Comparison of ENCODE assay signal across 8 mouse cellular contexts in the genomic region with DNA sequence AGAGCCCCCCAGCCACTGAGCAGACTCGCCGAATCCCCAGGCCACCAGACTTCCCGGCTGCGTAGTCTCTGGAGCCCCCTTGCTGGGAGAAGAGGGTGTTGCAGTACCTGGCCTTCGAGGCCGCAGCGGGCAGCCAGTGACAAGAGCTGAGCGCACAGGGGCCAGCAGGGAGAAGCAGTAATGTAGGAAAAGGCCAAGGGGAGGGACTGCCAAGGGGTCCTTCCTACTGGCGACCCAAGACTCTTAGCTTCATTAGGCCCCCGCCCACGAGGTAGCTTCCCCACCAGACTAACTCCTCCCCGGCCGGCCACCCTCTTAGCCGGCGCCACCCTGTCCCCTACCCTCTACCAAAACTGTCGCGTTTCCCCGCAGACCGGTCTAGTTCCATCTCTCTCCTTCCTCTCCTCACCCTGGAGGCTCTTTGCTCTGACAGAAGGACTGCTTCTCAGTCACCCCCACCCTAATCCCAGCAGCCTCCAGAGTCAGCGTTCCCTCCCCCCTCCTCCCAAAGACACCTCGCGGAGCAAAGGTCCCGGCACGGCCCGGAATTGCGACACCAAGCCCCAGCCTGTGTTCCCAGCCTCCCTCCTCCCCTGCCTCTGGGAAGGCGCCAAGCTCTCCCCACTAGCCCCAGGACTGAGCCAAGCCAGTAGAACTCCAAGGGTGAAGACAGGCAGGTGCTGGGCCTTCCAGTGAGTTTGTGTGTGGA. TPM values are rescaled to one million over a fixed set of nuclear protein-coding genes. Genes with fewer than 3 reads are reported as not detected.
DNase-seq lines count a peak whose midpoint lies in the region; ATAC-seq lines count a peak whose summit lies in the region.

No protein-coding gene starts in this region.

- H3K4me3 ChIP-seq in hindbrain, embryonic 16.5 days (ENCODE audit: low read length): peak overlapping the region; percentile 33
- peak overlapping the region; percentile 25 for H3K4me3 ChIP-seq in liver, embryonic 12.5 days

- H3K27me3 ChIP-seq in hindbrain, embryonic 16.5 days (replicated peaks; ENCODE audit: control insufficient read depth, insufficient read depth, low read length): no peaks in the 10 kb centered on the region
- H3K27me3 ChIP-seq in liver, embryonic 12.5 days (replicated peaks): peaks cover 13% of the 10 kb centered on the region

- 2% methylated on average over 27 of the region's 27 CpGs for WGBS in hindbrain, embryonic 16.5 days
- 4% methylated on average over 25 of the region's 27 CpGs for WGBS in liver, embryonic 12.5 days (ENCODE audit: insufficient replicate concordance)

- H3K27ac ChIP-seq in hindbrain, embryonic 16.5 days (ENCODE audit: low read depth, low read length): 0 out of 2 replicates have a peak overlapping the region, but pooled peaks have one; percentile 29
- peak overlapping the region; percentile 3; the same call in 1 of the 2 replicates for H3K27ac ChIP-seq in liver, embryonic 12.5 days

- peak overlapping the region; percentile 62 for H3K4me2 ChIP-seq in hindbrain, embryonic 16.5 days (ENCODE audit: low read length)
- peak overlapping the region; percentile 60 for H3K4me2 ChIP-seq in liver, embryonic 12.5 days

- peak; percentile 46 for DNase-seq in right cerebral cortex, postnatal 14 days
- no peak for DNase-seq in right cerebral cortex, postnatal 25 days
- DNase-seq in cerebellum, postnatal 14 days: peak; percentile 49 to 62
- DNase-seq in gastrocnemius, postnatal 10 days: peak; percentile 70
- peak; percentile 74 for DNase-seq in naive thymus-derived CD4-positive, alpha-beta T cell, adult 2 months (ENCODE audit: low read depth)
- peak; percentile 66 for DNase-seq in thymus, postnatal 0 days (ENCODE audit: low spot score)

- H3K9ac ChIP-seq in hindbrain, embryonic 16.5 days (ENCODE audit: low read depth, low read length): peak overlapping the region; percentile 53
- peak overlapping the region; percentile 51 for H3K9ac ChIP-seq in liver, embryonic 12.5 days

- no peaks in the 10 kb centered on the region for H3K36me3 ChIP-seq in hindbrain, embryonic 16.5 days (ENCODE audit: control insufficient read depth, insufficient read depth, low read length)
- no peaks in the 10 kb centered on the region for H3K36me3 ChIP-seq in liver, embryonic 12.5 days

- no peaks in the 10 kb centered on the region; the same call in 1 of the 2 replicates for H3K4me1 ChIP-seq in hindbrain, embryonic 16.5 days (ENCODE audit: control insufficient read depth, insufficient read depth, low read depth, low read length)
- peaks cover 20% of the 10 kb centered on the region for H3K4me1 ChIP-seq in liver, embryonic 12.5 days

- H3K9me3 ChIP-seq in hindbrain, embryonic 16.5 days (ENCODE audit: control insufficient read depth, low read length): no peaks in the 10 kb centered on the region
- no peaks in the 10 kb centered on the region for H3K9me3 ChIP-seq in liver, embryonic 12.5 days (replicated peaks)

- peak; percentile 84 for ATAC-seq in hindbrain, embryonic 16.5 days
- peak; percentile 73 for ATAC-seq in liver, embryonic 12.5 days

RNA-seq across cellular contexts. Expression of a gene that starts 7.9 kb away (rescaled TPM):
- total RNA-seq in gastrocnemius, postnatal 10 days (2021): 1 to 10 TPM; 3.7 to 4.0 TPM
- polyA plus RNA-seq in hindbrain, embryonic 16.5 days (2015; fragmentation: Nextera tagmentation; extraction: Ambion mirVana): 2.6 and 3.1 TPM in 2 replicates
- polyA plus RNA-seq in liver, embryonic 12.5 days (2016; fragmentation: Nextera tagmentation; extraction: Ambion mirVana): 12.9 and 13.5 TPM in 2 replicates
- 7.2 and 9.6 TPM in 2 replicates for polyA plus RNA-seq in thymus, postnatal 0 days (2015; fragmentation: Nextera tagmentation; extraction: Ambion mirVana)

RNA-seq across cellular contexts. Expression of a gene that starts 7.9 kb away (rescaled TPM):
- 10 to 100 TPM; 13.0 to 17.4 TPM for total RNA-seq in gastrocnemius, postnatal 10 days (2021)
- polyA plus RNA-seq in hindbrain, embryonic 16.5 days (2015; fragmentation: Nextera tagmentation; extraction: Ambion mirVana): 38.6 and 43.2 TPM in 2 replicates
- 9.6 and 10.3 TPM in 2 replicates for polyA plus RNA-seq in liver, embryonic 12.5 days (2016; fragmentation: Nextera tagmentation; extraction: Ambion mirVana)
- polyA plus RNA-seq in thymus, postnatal 0 days (2015; fragmentation: Nextera tagmentation; extraction: Ambion mirVana): 15.5 and 15.6 TPM in 2 replicates

RNA-seq across cellular contexts. Expression of a gene that starts 11.1 kb away (rescaled TPM):
- 1 to 10 TPM; 5.3 to 6.0 TPM for total RNA-seq in gastrocnemius, postnatal 10 days (2021)
- 49.9 and 56.3 TPM in 2 replicates for polyA plus RNA-seq in hindbrain, embryonic 16.5 days (2015; fragmentation: Nextera tagmentation; extraction: Ambion mirVana)
- polyA plus RNA-seq in liver, embryonic 12.5 days (2016; fragmentation: Nextera tagmentation; extraction: Ambion mirVana): 12.1 and 13.4 TPM in 2 replicates
- polyA plus RNA-seq in thymus, postnatal 0 days (2015; fragmentation: Nextera tagmentation; extraction: Ambion mirVana): 15.9 and 27.0 TPM in 2 replicates

RNA-seq across cellular contexts. Expression of a gene that starts 42.0 kb away (rescaled TPM):
- total RNA-seq in gastrocnemius, postnatal 10 days (2021): 1 to 10 TPM; 4.2 to 7.6 TPM
- 16.1 and 17.4 TPM in 2 replicates for polyA plus RNA-seq in hindbrain, embryonic 16.5 days (2015; fragmentation: Nextera tagmentation; extraction: Ambion mirVana)
- polyA plus RNA-seq in liver, embryonic 12.5 days (2016; fragmentation: Nextera tagmentation; extraction: Ambion mirVana): 8.3 and 8.4 TPM in 2 replicates
- 33.7 and 35.8 TPM in 2 replicates for polyA plus RNA-seq in thymus, postnatal 0 days (2015; fragmentation: Nextera tagmentation; extraction: Ambion mirVana)
